Mouse (Mus musculus): ENCODE measurements around the gene Gdap1l1.
"Not testable (repeated sequence)": the region's sequence is repeated elsewhere in the genome, so short reads cannot be mapped to it uniquely, and the experiment has no call there.

The Gdap1l1 gene

GRCm38 (mm10) chr2:163422895-163423660, 15.2 kb upstream of the Gdap1l1 start:
- no peak for DNase-seq (ENCODE audit: low read depth, low spot score)

GRCm38 (mm10) chr2:163424597-163424996, 13.7 kb upstream of the Gdap1l1 start, which contains the start of gene Oser1:
Oser1 (minus strand) TSS chr2:163424697.
- DNase-seq (ENCODE audit: low read depth, low spot score): no peak

GRCm38 (mm10) chr2:163428346-163429011, 9.8 kb upstream of the Gdap1l1 start:
- DNase-seq (ENCODE audit: low read depth, low spot score): no peak

GRCm38 (mm10) chr2:163431289-163431688, 7.0 kb upstream of the Gdap1l1 start:
- DNase-seq (ENCODE audit: low read depth, low spot score): no peak

GRCm38 (mm10) chr2:163433971-163434370, 4.3 kb upstream of the Gdap1l1 start:
- no peak for DNase-seq (ENCODE audit: low read depth, low spot score)

GRCm38 (mm10) chr2:163437800-163438199, 476 bp upstream of the Gdap1l1 start:
- no peak for DNase-seq (ENCODE audit: low read depth, low spot score)

GRCm38 (mm10) chr2:163438619-163439451, 559 bp downstream of the Gdap1l1 start:
- DNase-seq (ENCODE audit: low read depth, low spot score): no peak

- no peak for DNase-seq (ENCODE audit: low read depth, low spot score)
Measured at GRCm38 (mm10) chr2:163439488-163439887, 1.2 kb downstream of the Gdap1l1 start.

GRCm38 (mm10) chr2:163443543-163443942, 5.3 kb downstream of the Gdap1l1 start:
- DNase-seq (ENCODE audit: low read depth, low spot score): no peak

- DNase-seq (ENCODE audit: low read depth, low spot score): no peak
Measured at GRCm38 (mm10) chr2:163444017-163444416, 5.7 kb downstream of the Gdap1l1 start.

GRCm38 (mm10) chr2:163447375-163447774, 9.1 kb downstream of the Gdap1l1 start:
- no peak for DNase-seq (ENCODE audit: low read depth, low spot score)

GRCm38 (mm10) chr2:163449276-163449675, 11.0 kb downstream of the Gdap1l1 start:
- DNase-seq (ENCODE audit: low read depth, low spot score): no peak

- DNase-seq (ENCODE audit: low read depth, low spot score): no peak
Measured at GRCm38 (mm10) chr2:163450668-163451295, 12.5 kb downstream of the Gdap1l1 start.

GRCm38 (mm10) chr2:163452738-163453137, 14.5 kb downstream of the Gdap1l1 start:
- DNase-seq (ENCODE audit: low read depth, low spot score): no peak

- DNase-seq (ENCODE audit: low read depth, low spot score): no peak
Measured at GRCm38 (mm10) chr2:163453378-163453777, 15.1 kb downstream of the Gdap1l1 start.

- no peak for DNase-seq (ENCODE audit: low read depth, low spot score)
Measured at GRCm38 (mm10) chr2:163458539-163459265, 20.4 kb downstream of the Gdap1l1 start.

GRCm38 (mm10) chr2:163459380-163459779, 21.1 kb downstream of the Gdap1l1 start:
- no peak for DNase-seq (ENCODE audit: low read depth, low spot score)

- DNase-seq (ENCODE audit: low read depth, low spot score): no peak
Measured at GRCm38 (mm10) chr2:163460622-163461021, 22.3 kb downstream of the Gdap1l1 start.

- not testable (repeated sequence) for DNase-seq (ENCODE audit: low read depth, low spot score)
Measured at GRCm38 (mm10) chr2:163461307-163461706, 23.0 kb downstream of the Gdap1l1 start.

- DNase-seq (ENCODE audit: low read depth, low spot score): no peak
Measured at GRCm38 (mm10) chr2:163462386-163462785, 24.1 kb downstream of the Gdap1l1 start.

GRCm38 (mm10) chr2:163462801-163463200, 24.5 kb downstream of the Gdap1l1 start:
- no peak for DNase-seq (ENCODE audit: low read depth, low spot score)
